8 mouse cellular contexts compared by ENCODE assay signal in genomic region chr6:48395105-48396007, GRCm38 (mm10). TPM values are rescaled to one million over a fixed set of nuclear protein-coding genes. Genes with fewer than 3 reads are reported as not detected.
DNase-seq lines count a peak whose midpoint lies in the region; ATAC-seq and TF ChIP-seq lines count a peak whose summit lies in the region.

Krba1 (plus strand) TSS chr6:48395586.

- H3K27ac ChIP-seq in lung, embryonic 14.5 days (ENCODE audit: low read depth), result peak within 1 kb of the TSS; percentile 80
- peak within 1 kb of the TSS; percentile 79 for H3K27ac ChIP-seq in olfactory bulb, adult 2 months (ENCODE audit: insufficient read depth, low read depth, low read length)
- H3K27ac ChIP-seq in thymus, adult 2 months (ENCODE audit: control insufficient read depth, insufficient read depth, low read length), result peak within 1 kb of the TSS; percentile 24; the same call in 1 of the 2 replicates

- H3K4me2 ChIP-seq in lung, embryonic 14.5 days, result peak within 1 kb of the TSS; percentile 82

- H3K36me3 ChIP-seq in lung, embryonic 14.5 days (ENCODE audit: insufficient read depth), result no peaks in the 10 kb centered on the region
- no peaks in the 10 kb centered on the region for H3K36me3 ChIP-seq in thymus, adult 2 months (ENCODE audit: control insufficient read depth, insufficient read depth, low read length)

- H3K4me1 ChIP-seq in lung, embryonic 14.5 days (ENCODE audit: insufficient read depth), result peaks cover 6% of the 10 kb centered on the region; the same call in 1 of the 2 replicates
- peaks cover 5% of the 10 kb centered on the region for H3K4me1 ChIP-seq in olfactory bulb, adult 2 months (ENCODE audit: control insufficient read depth, insufficient read depth, low read length)
- H3K4me1 ChIP-seq in thymus, adult 2 months (replicated peaks; ENCODE audit: control insufficient read depth, insufficient read depth, low read length), result peaks cover 11% of the 10 kb centered on the region

- no peaks in the 10 kb centered on the region for H3K27me3 ChIP-seq in lung, embryonic 14.5 days (ENCODE audit: insufficient read depth, low read length)
- no peaks in the 10 kb centered on the region for H3K27me3 ChIP-seq in thymus, adult 2 months (ENCODE audit: control insufficient read depth, insufficient read depth, low read length)

- ATAC-seq in frontal cortex, adult (ENCODE audit: low TSS enrichment), result peak; percentile 91
- peak; percentile 87 for ATAC-seq in hematopoietic stem cell, adult 5-6 weeks (replicated peaks in 1 of 2; ENCODE audit: insufficient read depth in 1 of 2, low FRiP score in 2 of 2, low TSS enrichment in 1 of 2, low read depth in 1 of 2, poor library complexity in 2 of 2, severe bottlenecking in 2 of 2)
- peak; percentile 97 for ATAC-seq in lung, embryonic 14.5 days (ENCODE audit: insufficient read depth)

- peak within 1 kb of the TSS; percentile 77 for H3K4me3 ChIP-seq in lung, embryonic 14.5 days (ENCODE audit: low read depth, low read length)
- H3K4me3 ChIP-seq in olfactory bulb, adult 2 months (ENCODE audit: insufficient read depth, low read depth, low read length), result peak within 1 kb of the TSS; percentile 68
- H3K4me3 ChIP-seq in thymus, adult 2 months (ENCODE audit: control insufficient read depth, insufficient read depth, low read length), result peak within 1 kb of the TSS; percentile 66

- DNase-seq in NIH3T3 (ENCODE audit: low read depth), result peak; percentile 79
- DNase-seq in cerebellum, adult 9-10 months, result peak; percentile 97
- peak; percentile 72 to 77 for DNase-seq in layer of hippocampus, adult 8-10 months (ENCODE audit: low spot score in 2 of 2)
- DNase-seq in lung, embryonic 14.5 days, result peak; percentile 89
- DNase-seq in thymus, adult 2 months, result peak; percentile 96

- WGBS in lung, embryonic 14.5 days, result 1% methylated on average over 65 of the region's 65 CpGs
- WGBS in olfactory bulb, adult 2 months, result under 1% methylated on average over 65 of the region's 65 CpGs
- 3% methylated on average over 65 of the region's 65 CpGs for WGBS in thymus, adult 2 months

- peak; percentile 33; the same call in 1 of the 2 replicates for TF ChIP-seq POLR2A in olfactory bulb, adult 2 months (IDR thresholded peaks at IDR 0.05; ENCODE audit: insufficient read depth, low read depth, low read length)
- peak; percentile 65; the same call in 1 of the 2 replicates for TF ChIP-seq POLR2A in thymus, adult 2 months (IDR thresholded peaks at IDR 0.05; ENCODE audit: control insufficient read depth, extremely low read depth, insufficient read depth, low read length, poor library complexity)

- no peaks in the 10 kb centered on the region for H3K9me3 ChIP-seq in lung, embryonic 14.5 days (ENCODE audit: low read depth, low read length)

- no peak for TF ChIP-seq CTCF in lung, embryonic 14.5 days (IDR thresholded peaks at IDR 0.05; ENCODE audit: low read depth)
- TF ChIP-seq CTCF in olfactory bulb, adult 2 months (IDR thresholded peaks at IDR 0.05; ENCODE audit: insufficient read depth, low read depth, low read length), result no peak
- 0 out of 2 replicates have a peak, but pooled peaks have one; percentile 26 for TF ChIP-seq CTCF in thymus, adult 2 months (IDR thresholded peaks at IDR 0.05; ENCODE audit: borderline replicate concordance, control insufficient read depth, extremely low read depth, insufficient read depth, low read length, poor library complexity)

- H3K9ac ChIP-seq in lung, embryonic 14.5 days, result peak within 1 kb of the TSS; percentile 83

RNA-seq across cellular contexts. Expression of gene Krba1, which starts in this region (rescaled TPM):
- total RNA-seq in hematopoietic stem cell, adult 5-6 weeks (2017), result 12.4 and 16.3 TPM in 2 replicates
- 10 to 100 TPM; 36.8 to 51.8 (median 42.4) TPM for total RNA-seq in layer of hippocampus, adult 8-10 months (2022)
- 18.6 and 22.3 TPM in 2 replicates for polyA plus RNA-seq in lung, embryonic 14.5 days (2014; fragmentation: Nextera tagmentation; extraction: Ambion mirVana)
- polyA plus RNA-seq in olfactory bulb, adult 2 months (2012; ENCODE audit: insufficient read depth, insufficient read length, low replicate concordance, missing spikeins), result 129 TPM in 1 of 2 replicates, not detected in the other
- polyA plus RNA-seq in thymus, adult 2 months (2012; rRNA removed), result 71.9 and 73.5 TPM in 2 replicates

Comparison
In these comparisons a context has a peak if more than half of its experiments do, and no peak if none do; other contexts are left out.
1. Peak in every context shown above with its lines: DNase-seq, ATAC-seq, H3K4me3 ChIP-seq and H3K27ac ChIP-seq.
2. H3K27ac ChIP-seq: peak in every context shown above with its lines; median percentile 80 in lung, embryonic 14.5 days; 79 in olfactory bulb, adult 2 months; 24 in thymus, adult 2 months.